ENCODE assay signal across 22 mouse cellular contexts in genomic region chr6:84143328-84143727, GRCm38 (mm10).
DNase-seq lines count a peak whose midpoint lies in the region; ATAC-seq lines count a peak whose summit lies in the region.
"Had no signal": no experiment of that assay in that cellular context is flagged by ENCODE, and none has a peak within 500 bp of the region (broad histone marks: within the 10 kb centered on the region; RNA-seq: fewer than 3 reads in every experiment).

No protein-coding gene starts in this region.

- peaks cover 35% of the 10 kb centered on the region for H3K36me3 ChIP-seq in heart, embryonic 10.5 days
- H3K36me3 ChIP-seq in lung, embryonic 16.5 days (ENCODE audit: control insufficient read depth, insufficient read depth, low read length): no peaks in the 10 kb centered on the region
- no peaks in the 10 kb centered on the region for H3K36me3 ChIP-seq in embryonic facial prominence, embryonic 11.5 days (replicated peaks; ENCODE audit: control insufficient read depth, insufficient read depth, low read depth, low read length)
- H3K36me3 ChIP-seq in limb, embryonic 11.5 days (ENCODE audit: control insufficient read depth, insufficient read depth, low read length): no peaks in the 10 kb centered on the region
- H3K36me3 ChIP-seq: forebrain, embryonic 12.5 days; hindbrain, embryonic 15.5 days; liver, embryonic 15.5 days; midbrain, embryonic 13.5 days had no signal

- WGBS in heart, embryonic 10.5 days: 64% methylated on average over 1 of the region's 1 CpGs
- WGBS in lung, embryonic 16.5 days: 65% methylated on average over 1 of the region's 1 CpGs
- 83% methylated on average over 1 of the region's 1 CpGs for WGBS in embryonic facial prominence, embryonic 11.5 days
- WGBS in limb, embryonic 11.5 days: 61% methylated on average over 1 of the region's 1 CpGs

- peak; percentile 21; the same call in 1 of the 2 replicates for ATAC-seq in lung, embryonic 16.5 days (ENCODE audit: low read depth)
- ATAC-seq in embryonic facial prominence, embryonic 11.5 days (replicated peaks; ENCODE audit: insufficient number of reproducible peaks, low FRiP score, low TSS enrichment, low read depth): no peak
- no peak for ATAC-seq in limb, embryonic 11.5 days (ENCODE audit: insufficient number of reproducible peaks, low FRiP score, low TSS enrichment, low read depth)
- ATAC-seq: midbrain, embryonic 13.5 days had no signal

- DNase-seq in heart, embryonic 10.5 days (ENCODE audit: low spot score): no peak
- DNase-seq in heart, postnatal 10 days: no peak
- no peak for DNase-seq in lung, postnatal 10 days
- DNase-seq in embryonic facial prominence, embryonic 11.5 days (ENCODE audit: low spot score): no peak
- DNase-seq in limb, embryonic 11.5 days (ENCODE audit: low spot score): no peak
- no peak for DNase-seq in cerebellum, postnatal 25 days
- DNase-seq in right cerebral cortex, adult 18-20 months: no peak
- DNase-seq: cerebellum, adult 8-10 months; kidney, adult 18-20 months; kidney, postnatal 10 days; left cerebral cortex, postnatal 4 days; right cerebral cortex, postnatal 14 days; spleen, adult 18-20 months; thymus, postnatal 25 days had no signal

- H3K9ac ChIP-seq in lung, embryonic 16.5 days (ENCODE audit: low read length): no peak overlapping the region
- H3K9ac ChIP-seq in embryonic facial prominence, embryonic 11.5 days (replicated peaks; ENCODE audit: low read length): 0 out of 2 replicates have a peak overlapping the region, but pooled peaks have one; percentile 18
- H3K9ac ChIP-seq in limb, embryonic 11.5 days (ENCODE audit: low read length): no peak overlapping the region
- H3K9ac ChIP-seq: forebrain, embryonic 12.5 days; hindbrain, embryonic 15.5 days; liver, embryonic 15.5 days; midbrain, embryonic 13.5 days had no signal

- no peaks in the 10 kb centered on the region for H3K9me3 ChIP-seq in heart, embryonic 10.5 days
- no peaks in the 10 kb centered on the region for H3K9me3 ChIP-seq in lung, embryonic 16.5 days (ENCODE audit: control insufficient read depth, low read length)
- H3K9me3 ChIP-seq in embryonic facial prominence, embryonic 11.5 days (replicated peaks; ENCODE audit: control insufficient read depth, low read length): no peaks in the 10 kb centered on the region
- H3K9me3 ChIP-seq in limb, embryonic 11.5 days (ENCODE audit: control insufficient read depth, low read length): no peaks in the 10 kb centered on the region
- H3K9me3 ChIP-seq: forebrain, embryonic 12.5 days; hindbrain, embryonic 15.5 days; liver, embryonic 15.5 days; midbrain, embryonic 13.5 days had no signal

- no peak overlapping the region for H3K4me2 ChIP-seq in lung, embryonic 16.5 days (ENCODE audit: low read depth, low read length)
- H3K4me2 ChIP-seq in embryonic facial prominence, embryonic 11.5 days (ENCODE audit: low read depth, low read length): no peak overlapping the region
- no peak overlapping the region for H3K4me2 ChIP-seq in limb, embryonic 11.5 days (ENCODE audit: low read depth, severe bottlenecking)
- H3K4me2 ChIP-seq: forebrain, embryonic 12.5 days; hindbrain, embryonic 15.5 days; liver, embryonic 15.5 days; midbrain, embryonic 13.5 days had no signal

- intact Hi-C loops in heart, postnatal 10 days (cut with DNase I): no loop called here

- H3K4me3 ChIP-seq in heart, embryonic 10.5 days: no peak overlapping the region
- H3K4me3 ChIP-seq in lung, embryonic 16.5 days (ENCODE audit: low read length): no peak overlapping the region
- H3K4me3 ChIP-seq in embryonic facial prominence, embryonic 11.5 days (ENCODE audit: low read depth, low read length): no peak overlapping the region
- H3K4me3 ChIP-seq in limb, embryonic 11.5 days (ENCODE audit: low read depth, low read length): no peak overlapping the region
- H3K4me3 ChIP-seq: forebrain, embryonic 12.5 days; hindbrain, embryonic 15.5 days; layer of hippocampus, adult 2 months; left cerebral cortex, adult 2 months; liver, embryonic 15.5 days; midbrain, embryonic 13.5 days; myocyte had no signal

- H3K27ac ChIP-seq in heart, embryonic 10.5 days: peak overlapping the region; percentile 23; the same call in 1 of the 2 replicates
- no peak overlapping the region for H3K27ac ChIP-seq in lung, embryonic 16.5 days (ENCODE audit: low read length)
- H3K27ac ChIP-seq in embryonic facial prominence, embryonic 11.5 days (replicated peaks; ENCODE audit: low read depth, low read length): peak overlapping the region; percentile 59
- H3K27ac ChIP-seq in limb, embryonic 11.5 days (replicated peaks; ENCODE audit: low read depth, low read length): peak overlapping the region; percentile 77
- H3K27ac ChIP-seq: forebrain, embryonic 12.5 days; hindbrain, embryonic 15.5 days; layer of hippocampus, adult 2 months; left cerebral cortex, adult 2 months; liver, embryonic 15.5 days; midbrain, embryonic 13.5 days had no signal

- peaks cover 15% of the 10 kb centered on the region for H3K4me1 ChIP-seq in heart, embryonic 10.5 days
- peaks cover 7% of the 10 kb centered on the region; the same call in 1 of the 2 replicates for H3K4me1 ChIP-seq in lung, embryonic 16.5 days (replicated peaks; ENCODE audit: control insufficient read depth, insufficient read depth, low read length)
- no peaks in the 10 kb centered on the region for H3K4me1 ChIP-seq in embryonic facial prominence, embryonic 11.5 days (ENCODE audit: control insufficient read depth, insufficient read depth, low read length)
- peaks cover 21% of the 10 kb centered on the region for H3K4me1 ChIP-seq in limb, embryonic 11.5 days (ENCODE audit: control insufficient read depth, insufficient read depth, low read length)
- H3K4me1 ChIP-seq: liver, embryonic 15.5 days; midbrain, embryonic 13.5 days had no signal

- no peaks in the 10 kb centered on the region for H3K27me3 ChIP-seq in heart, embryonic 10.5 days (ENCODE audit: insufficient read depth, poor library complexity, severe bottlenecking)
- H3K27me3 ChIP-seq in lung, embryonic 16.5 days (ENCODE audit: control insufficient read depth, insufficient read depth, low read depth, low read length): no peaks in the 10 kb centered on the region
- H3K27me3 ChIP-seq in embryonic facial prominence, embryonic 11.5 days (ENCODE audit: control insufficient read depth, insufficient read depth, low read length): no peaks in the 10 kb centered on the region
- H3K27me3 ChIP-seq in limb, embryonic 11.5 days (ENCODE audit: control insufficient read depth, insufficient read depth, low read length): no peaks in the 10 kb centered on the region
- H3K27me3 ChIP-seq: forebrain, embryonic 12.5 days; hindbrain, embryonic 15.5 days; liver, embryonic 15.5 days; midbrain, embryonic 13.5 days had no signal
